Mouse (Mus musculus) natural killer cell, adult 2 months (primary cell): ENCODE measurements around the gene Clec14a.
"Not testable (repeated sequence)": the region's sequence is repeated elsewhere in the genome, so short reads cannot be mapped to it uniquely, and the experiment has no call there.

Experiments used
- DNase-seq, 2 experiments: peaks; one replicate each; pipeline ENCODE4 v3.0.0; 2022; ENCODE audit warnings: low spot score in 2 of 2

The Clec14a gene

GRCm38 (mm10) chr12:58268563-58269501 is at the start of gene Clec14a:
TSS of gene Clec14a (minus strand) at chr12:58269290.
- DNase-seq = no peak

- no peak for DNase-seq
Measured at GRCm38 (mm10) chr12:58307835-58308234, 38.7 kb upstream of the Clec14a start.

- DNase-seq = not testable (repeated sequence)
Measured at GRCm38 (mm10) chr12:58306402-58306801, 37.3 kb upstream of the Clec14a start.

GRCm38 (mm10) chr12:58305567-58305966 is 36.5 kb upstream of the Clec14a start:
- DNase-seq = no peak

- no peak for DNase-seq
Measured at GRCm38 (mm10) chr12:58296980-58297379, 27.9 kb upstream of the Clec14a start.

GRCm38 (mm10) chr12:58285912-58286311 is 16.8 kb upstream of the Clec14a start:
- no peak for DNase-seq

GRCm38 (mm10) chr12:58270520-58270919 is 1.4 kb upstream of the Clec14a start:
- DNase-seq = no peak

- DNase-seq = no peak
Measured at GRCm38 (mm10) chr12:58269505-58269904, 415 bp upstream of the Clec14a start.

- DNase-seq = no peak
Measured at GRCm38 (mm10) chr12:58268186-58268562, 916 bp downstream of the Clec14a start.

- DNase-seq = no peak
Measured at GRCm38 (mm10) chr12:58267779-58268178, 1.3 kb downstream of the Clec14a start.

- DNase-seq = no peak
Measured at GRCm38 (mm10) chr12:58251901-58252300, 17.2 kb downstream of the Clec14a start.

GRCm38 (mm10) chr12:58232489-58232888 is 36.6 kb downstream of the Clec14a start:
- no peak for DNase-seq

GRCm38 (mm10) chr12:58225644-58226043 is 43.4 kb downstream of the Clec14a start:
- DNase-seq = no peak

GRCm38 (mm10) chr12:58219078-58219477 is 50.0 kb downstream of the Clec14a start:
- DNase-seq = no peak

GRCm38 (mm10) chr12:58216218-58216617 is 52.9 kb downstream of the Clec14a start:
- no peak for DNase-seq
